Mouse (Mus musculus) stomach, postnatal 0 days (tissue): Measurements from ENCODE around the gene Pm20d1.

Source experiments
- CTCF ChIP-seq: IDR thresholded peaks from 2 replicates; pipeline ENCODE4 v1.5.1; 2016; ENCODE audit warnings: antibody characterized with exemption, low read depth, mild to moderate bottlenecking, moderate library complexity
- EP300 ChIP-seq: optimal IDR thresholded peaks from 2 replicates; pipeline ENCODE3; 2016; ENCODE audit warnings: antibody characterized with exemption

GRCm38 (mm10) chr1:131861811-131862210, 64.6 kb downstream of the Pm20d1 start:
- no peak for TF ChIP-seq EP300
- TF ChIP-seq CTCF = no peak
